Mouse (Mus musculus) megakaryocyte, embryonic 14.5 days (primary cell): ENCODE data around the gene Nipal4.

Experiments used
- FLI1 ChIP-seq: IDR thresholded peaks from 2 replicates; pipeline ENCODE4 v1.6.1; 2012; ENCODE audit warnings: low read length, inconsistent platforms, mixed read lengths
- GATA1 ChIP-seq: IDR thresholded peaks from 3 replicates; pipeline ENCODE4 v1.6.1; 2012; ENCODE audit warnings: mixed read lengths, low read length, inconsistent platforms, borderline replicate concordance

DNA sequence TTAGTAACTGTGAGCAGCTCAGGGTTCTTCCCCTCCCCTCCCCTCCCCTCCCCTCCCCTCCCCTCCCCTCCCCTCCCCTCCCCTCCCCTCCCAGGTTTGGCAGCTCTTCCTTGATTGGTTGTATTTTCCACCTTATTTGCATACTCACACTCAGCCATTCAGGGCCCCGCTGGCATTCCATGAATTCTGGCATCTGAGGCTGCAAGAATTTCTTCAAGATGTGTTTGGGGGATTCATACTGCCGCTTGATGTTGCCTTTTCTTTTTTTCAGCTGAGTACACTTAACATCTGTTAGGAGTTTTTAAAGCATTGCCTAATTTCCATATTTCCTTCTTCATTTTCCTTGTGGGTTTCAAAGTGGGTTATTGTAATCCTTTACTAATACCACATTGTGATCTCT is 22.0 kb upstream of the Nipal4 start:
- TF ChIP-seq GATA1, result no peak
- TF ChIP-seq FLI1, result no peak
